Mouse (Mus musculus) lung, embryonic 16.5 days (tissue): Measurements from ENCODE around the gene Mccc1. TPM values are rescaled to one million over a fixed set of nuclear protein-coding genes. Genes with fewer than 3 reads are reported as not detected.
A peak's percentile ranks its signal among the peaks of the same experiment; 100 is the strongest.

Experiments used
- ATAC-seq: fragments of 200-750 bp; cut with Nextera tagmentation; 2 replicates; pipeline ENCODE4 v1.8.0; 2017; ENCODE audit warnings: low read depth, mild to moderate bottlenecking, moderate library complexity
- H3K27ac ChIP-seq: fragments of 300-500 bp; sonication (generic); 2 replicates; pipeline ENCODE4 v1.5.1; 2014; ENCODE audit warnings: mild to moderate bottlenecking, control low read depth, low read length
- H3K27me3 ChIP-seq: fragments of 300-500 bp; sonication (generic); 2 replicates; pipeline ENCODE4 v1.6.1; 2014; ENCODE audit warnings: low read depth, low read length, mixed read lengths; ENCODE audit not compliant: control insufficient read depth, insufficient read depth
- H3K36me3 ChIP-seq: fragments of 300-500 bp; sonication (generic); 2 replicates; pipeline ENCODE4 v1.6.1; 2014; ENCODE audit warnings: low read length; ENCODE audit not compliant: control insufficient read depth, insufficient read depth
- H3K4me1 ChIP-seq: fragments of 300-500 bp; sonication (generic); replicated peaks from 2 replicates; pipeline ENCODE4 v1.6.1; 2014; ENCODE audit warnings: low read length, mixed read lengths; ENCODE audit not compliant: control insufficient read depth, insufficient read depth
- H3K4me2 ChIP-seq: fragments of 300-500 bp; sonication (generic); 2 replicates; pipeline ENCODE4 v1.6.1; 2014; ENCODE audit warnings: low read depth, low read length, control low read depth
- H3K4me3 ChIP-seq: fragments of 300-500 bp; sonication (generic); 2 replicates; pipeline ENCODE4 v1.5.1; 2014; ENCODE audit warnings: mild to moderate bottlenecking, low read length, control low read depth
- H3K9ac ChIP-seq: fragments of 300-500 bp; sonication (generic); 2 replicates; pipeline ENCODE4 v1.6.1; 2014; ENCODE audit warnings: low read length, control low read depth
- H3K9me3 ChIP-seq: fragments of 300-500 bp; sonication (generic); 2 replicates; pipeline ENCODE4 v1.6.1; 2016; ENCODE audit warnings: low read length; ENCODE audit not compliant: control insufficient read depth
- WGBS: fragments of 180-500 bp; shearing (Covaris S2); extraction: QIAGEN DNeasy Blood & Tissue Kit; methylation state at CpG from one replicate; pipeline ENCODE4 v1.1.7; 2014; 5-methylcytosine and 5-hydroxymethylcytosine counted together
- polyA plus RNA-seq: library from polyadenylated mRNA; unstranded; fragments of >200 nt; fragmentation: Nextera tagmentation; extraction: Ambion mirVana; gene quantifications from 2 replicates; pipeline ENCODE4 v1.2.1, GENCODE M21; 2015

Mccc1 gene
- polyA plus RNA-seq, 1 experiment from 2014 or later = 37.5 TPM

GRCm38 (mm10) chr3:36008411-36009154 lies 8.1 kb upstream of the Mccc1 start:
- no peaks in the 10 kb centered on the region for H3K27me3 ChIP-seq
- no peaks in the 10 kb centered on the region for H3K9me3 ChIP-seq
- no peak overlapping the region for H3K9ac ChIP-seq
- H3K4me1 ChIP-seq = no peaks in the 10 kb centered on the region
- 53% methylated on average over 4 of the region's 4 CpGs for WGBS
- no peak overlapping the region for H3K4me2 ChIP-seq
- peak; percentile 62; the same call in 1 of the 2 replicates for ATAC-seq
- H3K27ac ChIP-seq = no peak overlapping the region
- H3K36me3 ChIP-seq = no peaks in the 10 kb centered on the region
- no peak overlapping the region for H3K4me3 ChIP-seq

GRCm38 (mm10) chr3:36004028-36004895 lies 3.8 kb upstream of the Mccc1 start:
- 45% methylated on average over 4 of the region's 4 CpGs for WGBS
- no peak overlapping the region for H3K4me2 ChIP-seq
- peaks cover 3% of the 10 kb centered on the region; the same call in 1 of the 2 replicates for H3K4me1 ChIP-seq
- no peak overlapping the region for H3K9ac ChIP-seq
- no peaks in the 10 kb centered on the region for H3K36me3 ChIP-seq
- H3K27ac ChIP-seq = no peak overlapping the region
- H3K4me3 ChIP-seq = no peak overlapping the region
- H3K9me3 ChIP-seq = no peaks in the 10 kb centered on the region
- ATAC-seq = no peak
- no peaks in the 10 kb centered on the region for H3K27me3 ChIP-seq

- no peaks in the 10 kb centered on the region for H3K27me3 ChIP-seq
- H3K36me3 ChIP-seq = peaks cover 11% of the 10 kb centered on the region
- no peaks in the 10 kb centered on the region for H3K9me3 ChIP-seq
- H3K27ac ChIP-seq = no peak overlapping the region
- H3K4me1 ChIP-seq = peaks cover 3% of the 10 kb centered on the region; the same call in 1 of the 2 replicates
- no peak overlapping the region for H3K4me3 ChIP-seq
- no peak overlapping the region for H3K9ac ChIP-seq
- ATAC-seq = no peak
- no peak overlapping the region for H3K4me2 ChIP-seq
- WGBS = 60% methylated on average over 11 of the region's 11 CpGs
Measured at GRCm38 (mm10) chr3:35994552-35995531, 5.6 kb downstream of the Mccc1 start.

- Histone ChIP-seq H3K36me3 (peaks cover 16% of the 10 kb centered on the region), H3K27ac (no peak overlapping the region), H3K4me1 (no peaks in the 10 kb centered on the region), H3K27me3 (no peaks in the 10 kb centered on the region), H3K9ac (no peak overlapping the region), H3K9me3 (no peaks in the 10 kb centered on the region), H3K4me2 (no peak overlapping the region), H3K4me3 (no peak overlapping the region)
- WGBS = 87% methylated on average over 7 of the region's 7 CpGs
- no peak for ATAC-seq
Measured at GRCm38 (mm10) chr3:35990715-35991114, 9.8 kb downstream of the Mccc1 start.

GRCm38 (mm10) chr3:35988031-35988430 lies 12.4 kb downstream of the Mccc1 start:
- H3K27ac ChIP-seq = no peak overlapping the region
- H3K27me3 ChIP-seq = no peaks in the 10 kb centered on the region
- ATAC-seq = no peak
- peaks cover 18% of the 10 kb centered on the region for H3K36me3 ChIP-seq
- H3K9ac ChIP-seq = no peak overlapping the region
- H3K4me3 ChIP-seq = no peak overlapping the region
- H3K4me1 ChIP-seq = no peaks in the 10 kb centered on the region
- no peak overlapping the region for H3K4me2 ChIP-seq
- WGBS = 92% methylated on average over 6 of the region's 6 CpGs
- no peaks in the 10 kb centered on the region for H3K9me3 ChIP-seq

GRCm38 (mm10) chr3:35986266-35986665 lies 14.2 kb downstream of the Mccc1 start:
- no peak overlapping the region for H3K4me2 ChIP-seq
- no peak overlapping the region for H3K4me3 ChIP-seq
- peaks cover 23% of the 10 kb centered on the region for H3K36me3 ChIP-seq
- no peak overlapping the region for H3K27ac ChIP-seq
- H3K9me3 ChIP-seq = no peaks in the 10 kb centered on the region
- no peak for ATAC-seq
- H3K27me3 ChIP-seq = no peaks in the 10 kb centered on the region
- H3K9ac ChIP-seq = no peak overlapping the region
- no peaks in the 10 kb centered on the region for H3K4me1 ChIP-seq
- 92% methylated on average over 6 of the region's 6 CpGs for WGBS

GRCm38 (mm10) chr3:35973551-35973950 lies 26.9 kb downstream of the Mccc1 start:
- no peaks in the 10 kb centered on the region for H3K27me3 ChIP-seq
- no peak for ATAC-seq
- WGBS = 63% methylated on average over 7 of the region's 7 CpGs
- H3K4me2 ChIP-seq = no peak overlapping the region
- no peak overlapping the region for H3K27ac ChIP-seq
- H3K36me3 ChIP-seq = peaks cover 13% of the 10 kb centered on the region
- no peaks in the 10 kb centered on the region for H3K4me1 ChIP-seq
- H3K9ac ChIP-seq = no peak overlapping the region
- H3K4me3 ChIP-seq = no peak overlapping the region
- H3K9me3 ChIP-seq = no peaks in the 10 kb centered on the region

- ATAC-seq = no peak
- Histone ChIP-seq H3K27me3 (no peaks in the 10 kb centered on the region), H3K9ac (no peak overlapping the region), H3K4me2 (no peak overlapping the region), H3K4me3 (no peak overlapping the region), H3K27ac (no peak overlapping the region), H3K36me3 (peaks cover 13% of the 10 kb centered on the region), H3K9me3 (no peaks in the 10 kb centered on the region), H3K4me1 (no peaks in the 10 kb centered on the region)
- WGBS = 78% methylated on average over 4 of the region's 4 CpGs
Measured at GRCm38 (mm10) chr3:35972985-35973384, 27.5 kb downstream of the Mccc1 start.
